Mouse (Mus musculus) left cerebral cortex, adult 9 months (tissue): Measurements from ENCODE around the gene Rgs12.
A peak's percentile ranks its signal among the peaks of the same experiment; 100 is the strongest.

Experiments used
- DNase-seq, 2 experiments: peaks; one replicate each; pipeline ENCODE4 v3.0.0; 2022; ENCODE audit warnings: low spot score in 2 of 2

Rgs12 gene

DNA sequence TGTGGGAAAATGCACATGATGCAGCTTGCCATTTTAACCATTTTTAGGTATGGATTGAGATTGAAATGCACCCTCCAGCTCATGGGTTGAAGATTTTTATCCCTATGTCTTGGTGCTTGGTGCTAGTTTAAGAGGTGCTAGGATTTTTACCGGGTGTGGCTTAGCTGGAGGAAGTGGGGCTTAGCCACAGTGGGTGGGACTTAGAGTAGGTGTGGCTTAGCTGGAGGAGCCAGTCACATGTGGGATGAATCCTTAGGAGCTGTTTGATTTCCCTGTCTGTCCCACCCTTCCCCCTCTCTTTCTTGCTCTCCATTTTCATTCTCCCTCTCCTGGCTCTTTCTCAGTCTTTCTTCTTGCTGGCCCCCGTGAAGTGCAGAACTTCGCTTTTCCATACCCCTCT, 32.5 kb downstream of the Rgs12 start:
- no peak for DNase-seq

DNA sequence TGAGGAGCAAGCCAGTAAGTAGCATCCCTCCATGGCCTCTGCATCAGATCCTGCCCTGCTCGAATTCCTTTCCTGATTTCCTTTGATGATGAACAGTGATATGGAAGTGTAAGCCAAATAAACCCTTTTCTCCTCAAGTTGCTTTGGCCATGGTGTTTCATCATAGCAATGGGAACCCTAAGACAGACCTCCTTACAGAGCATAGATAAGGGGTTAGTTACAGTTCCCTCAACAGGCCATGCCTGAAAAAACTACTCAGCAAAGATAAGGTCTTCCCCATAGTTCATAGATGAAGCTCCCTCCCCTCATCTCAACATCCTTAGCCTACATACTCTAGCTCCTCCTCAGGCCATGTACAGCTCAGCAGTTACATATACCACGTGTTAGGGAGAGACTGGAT, 35.7 kb downstream of the Rgs12 start:
- DNase-seq: no peak

DNA sequence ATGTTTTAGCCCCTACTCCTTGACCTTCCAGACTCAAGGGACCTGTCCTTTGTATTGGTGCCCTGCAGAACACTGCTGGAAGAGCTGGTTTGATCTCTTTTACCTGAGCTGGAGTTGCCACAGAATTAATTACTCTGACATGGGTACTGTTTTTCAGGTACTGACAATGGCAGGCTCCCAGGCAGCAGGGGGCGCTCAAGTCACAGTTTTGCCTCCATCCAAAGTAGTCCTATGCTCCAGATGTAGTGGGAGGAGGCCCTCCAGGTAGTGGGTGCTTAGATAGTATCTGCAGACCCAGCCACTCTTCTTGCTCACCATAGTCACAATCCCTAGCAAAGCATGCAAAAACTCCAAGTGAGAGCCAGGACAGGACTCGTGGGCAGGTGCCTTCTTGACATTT, 36.6 kb downstream of the Rgs12 start:
- peak; percentile 23 to 79 for DNase-seq

DNA sequence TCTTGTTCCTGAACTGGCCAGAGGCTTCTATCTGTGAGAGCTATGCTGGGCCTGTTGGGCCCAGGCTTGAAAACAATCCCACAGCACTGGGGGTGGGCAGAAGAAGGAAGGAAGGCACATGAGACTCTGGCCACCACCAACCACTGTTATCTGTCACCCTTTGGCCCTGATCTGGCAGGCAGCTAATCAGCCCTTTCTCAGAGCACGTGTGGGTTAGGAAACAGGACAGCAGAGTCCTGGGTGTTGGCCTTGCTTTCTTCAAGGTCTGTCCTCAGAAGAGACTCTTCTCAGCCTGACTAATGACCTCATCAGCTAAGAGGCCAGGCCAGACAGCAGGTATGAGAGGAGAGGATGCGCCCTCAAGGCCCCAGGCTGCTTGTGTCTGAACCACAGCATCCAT, 38.2 kb downstream of the Rgs12 start:
- DNase-seq: no peak

DNA sequence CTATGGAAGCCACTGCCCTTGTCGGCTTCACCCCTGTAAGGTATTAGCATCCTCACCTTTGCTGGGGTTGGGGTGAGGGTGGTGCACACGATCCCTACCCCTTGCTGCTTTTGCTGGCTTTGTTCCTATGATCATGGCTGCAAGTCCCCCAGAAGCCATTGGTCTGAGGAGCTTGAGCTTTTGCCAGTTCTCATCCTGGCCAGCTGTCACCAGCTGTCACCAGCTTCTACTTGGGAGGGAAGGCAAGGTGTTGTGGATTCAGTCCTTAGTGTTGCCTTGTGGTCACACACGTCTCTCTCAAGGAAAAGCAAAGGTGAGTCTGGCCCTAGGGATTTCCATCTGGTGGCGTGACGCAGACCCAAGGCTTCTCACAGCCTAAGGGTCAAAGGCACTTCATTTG, 39.4 kb downstream of the Rgs12 start:
- no peak for DNase-seq

DNA sequence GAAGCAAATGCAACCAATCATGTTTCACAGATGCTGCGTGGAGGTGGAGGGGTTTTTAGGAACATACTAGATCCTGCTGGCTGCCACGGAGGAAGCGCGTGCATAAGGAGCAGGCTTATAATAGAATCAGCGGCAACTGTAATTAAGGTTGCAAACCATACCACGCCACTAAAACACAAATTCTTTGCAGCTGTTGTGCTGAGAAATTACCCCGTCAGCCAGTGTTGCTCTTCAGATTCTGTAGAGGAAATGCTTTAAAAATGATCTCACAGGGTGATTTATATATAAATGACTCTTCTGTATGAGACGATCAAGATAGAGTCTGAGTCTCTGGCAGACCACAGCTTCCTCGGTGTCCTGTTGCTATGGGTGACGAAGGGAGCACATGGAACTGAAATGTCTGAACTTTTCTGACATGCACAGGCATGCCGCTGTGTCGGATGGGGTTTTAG, 40.1 kb downstream of the Rgs12 start:
- peak; percentile 62 to 77 for DNase-seq

DNA sequence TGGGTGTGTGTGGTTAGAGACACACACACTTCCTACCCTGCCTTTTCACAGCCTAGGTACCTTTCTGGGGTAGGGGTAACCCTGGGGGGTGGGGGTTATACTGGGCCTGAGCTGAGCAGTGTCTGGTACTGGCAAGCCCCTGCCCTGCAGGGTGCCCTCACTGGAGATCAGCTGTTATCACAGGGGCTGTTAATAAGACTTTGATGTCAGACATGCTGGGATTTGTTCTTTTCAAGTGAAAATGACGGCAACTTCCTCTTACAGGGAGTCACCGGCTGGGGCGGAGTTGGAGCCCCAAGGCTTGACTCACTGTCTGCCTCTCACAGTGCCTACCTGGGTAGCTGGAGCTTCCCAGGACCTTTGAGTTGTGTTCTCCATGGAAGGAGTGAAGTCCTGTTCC, 49.5 kb downstream of the Rgs12 start:
- DNase-seq: no peak

DNA sequence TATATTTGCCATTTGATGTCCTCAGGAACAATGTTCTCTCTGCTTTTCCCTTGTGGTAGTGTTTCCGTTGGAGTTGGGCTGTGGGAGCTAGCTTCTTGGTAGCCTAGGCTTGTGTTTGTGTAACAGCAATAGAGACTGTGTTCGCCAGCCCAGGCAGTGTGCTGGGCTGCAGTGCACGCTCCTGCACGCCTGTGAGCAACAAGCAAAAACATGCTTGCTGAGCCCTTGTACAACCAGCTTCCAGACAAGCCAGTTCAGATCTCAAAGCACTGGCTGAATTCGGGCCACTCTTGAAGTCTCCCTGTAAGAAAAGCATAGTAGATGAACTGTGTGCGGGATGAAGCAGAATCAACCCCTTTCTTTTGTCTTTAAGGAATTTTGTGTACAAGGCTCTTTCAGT, 50.0 kb downstream of the Rgs12 start:
- DNase-seq: no peak

DNA sequence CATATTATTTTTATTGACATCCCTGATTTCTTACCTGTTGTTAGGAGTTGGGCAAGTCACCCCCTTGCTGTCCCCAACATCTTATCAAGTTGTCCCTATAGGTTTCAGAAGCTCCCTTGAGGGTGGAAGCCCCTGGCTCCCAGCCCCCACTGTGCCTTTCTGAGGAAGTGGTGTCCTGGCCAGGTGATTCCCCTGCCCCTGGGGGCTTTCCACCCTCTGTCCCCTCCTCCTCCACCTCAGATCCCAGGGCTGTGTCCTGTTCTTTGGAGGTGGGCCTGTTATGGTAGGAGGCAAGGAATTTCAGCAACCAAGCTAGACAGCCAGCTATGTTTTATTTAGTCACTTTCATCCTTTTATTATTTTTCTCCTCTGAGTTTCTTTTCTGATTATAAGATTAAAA, 51.1 kb downstream of the Rgs12 start:
- DNase-seq: no peak

DNA sequence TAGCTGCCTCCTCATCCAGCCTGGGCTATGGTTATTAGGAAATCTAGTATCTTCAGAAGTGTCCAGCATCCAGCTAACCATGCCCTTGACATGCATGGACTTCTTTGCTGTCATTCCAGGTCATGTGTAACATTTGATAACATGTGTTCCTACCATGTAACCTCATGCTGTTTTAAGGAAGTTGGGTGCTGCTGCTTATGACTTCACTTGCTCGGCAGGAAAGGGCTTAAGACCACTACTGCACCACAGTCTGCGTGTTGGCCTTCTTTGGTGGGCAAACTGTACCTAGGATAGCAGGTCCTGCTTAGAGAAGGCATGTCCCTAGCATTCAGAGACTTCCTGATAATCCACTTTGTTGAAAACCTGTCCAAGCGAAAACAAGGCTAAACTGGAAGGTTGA, 51.9 kb downstream of the Rgs12 start:
- no peak for DNase-seq

DNA sequence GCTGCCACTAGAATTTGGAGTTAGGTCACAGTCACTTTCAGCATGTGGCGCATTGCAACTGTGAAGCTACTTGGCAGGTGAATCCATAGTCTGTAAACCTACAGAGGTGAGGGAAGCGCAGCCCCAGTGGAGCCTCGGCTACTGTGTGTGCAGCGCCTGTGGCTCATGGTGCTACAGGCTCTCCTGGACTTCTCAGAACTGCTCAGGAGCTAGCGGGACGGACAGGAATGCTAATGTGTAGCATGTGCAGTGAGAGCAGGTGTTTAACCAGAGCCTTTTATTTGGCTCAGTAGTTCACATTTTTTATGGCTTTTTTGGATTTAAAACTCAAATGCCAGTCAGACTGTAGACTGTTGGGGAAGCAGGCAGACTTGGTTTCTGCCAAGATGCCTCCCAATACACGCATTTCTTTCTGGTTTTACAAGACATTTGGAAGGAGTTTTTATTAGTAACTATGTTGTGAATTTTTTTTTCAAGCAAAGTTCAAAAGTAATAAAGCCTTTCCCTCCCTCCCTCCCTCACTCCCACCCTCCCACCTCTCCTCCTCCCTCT, 54.4 kb downstream of the Rgs12 start:
- no peak for DNase-seq

DNA sequence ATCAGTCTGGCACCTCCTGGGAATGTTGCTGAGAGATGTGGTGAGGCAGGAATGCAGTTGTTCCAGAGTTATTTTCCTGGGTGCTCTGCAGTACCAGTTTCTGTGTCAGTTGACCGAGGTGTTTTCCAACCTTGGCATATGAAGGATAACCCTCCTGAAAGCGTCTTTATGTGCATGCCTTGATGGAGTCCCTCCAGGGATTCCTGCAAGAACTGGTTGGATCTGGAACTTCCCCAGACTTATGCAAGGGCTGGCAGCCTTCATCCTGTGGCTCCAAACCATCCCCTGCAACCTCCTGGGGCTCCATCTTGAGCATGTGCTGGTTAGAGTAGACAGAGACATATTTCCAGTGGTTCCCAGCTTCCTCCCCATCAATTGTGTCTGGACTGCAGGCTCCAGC, 55.5 kb downstream of the Rgs12 start:
- no peak for DNase-seq

DNA sequence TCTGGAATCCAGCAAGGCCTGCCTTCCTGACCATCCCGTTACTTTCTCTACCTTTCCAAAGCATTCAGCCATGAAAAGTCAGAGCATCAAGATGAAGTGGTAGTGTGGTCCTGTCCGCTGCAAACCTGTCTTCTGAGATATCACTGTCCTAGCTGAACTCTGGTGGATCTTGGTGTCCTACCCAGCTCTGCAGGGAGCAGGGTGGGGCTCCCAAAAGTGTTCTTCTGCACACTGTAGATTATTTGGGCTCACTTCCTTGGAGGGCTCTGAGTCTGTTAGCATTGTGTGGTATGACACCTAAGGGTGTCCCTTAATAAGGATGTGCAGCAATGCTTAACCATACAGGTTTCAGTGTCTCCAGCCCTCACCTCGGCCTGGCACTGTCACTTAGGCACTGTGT, 56.4 kb downstream of the Rgs12 start:
- no peak for DNase-seq

DNA sequence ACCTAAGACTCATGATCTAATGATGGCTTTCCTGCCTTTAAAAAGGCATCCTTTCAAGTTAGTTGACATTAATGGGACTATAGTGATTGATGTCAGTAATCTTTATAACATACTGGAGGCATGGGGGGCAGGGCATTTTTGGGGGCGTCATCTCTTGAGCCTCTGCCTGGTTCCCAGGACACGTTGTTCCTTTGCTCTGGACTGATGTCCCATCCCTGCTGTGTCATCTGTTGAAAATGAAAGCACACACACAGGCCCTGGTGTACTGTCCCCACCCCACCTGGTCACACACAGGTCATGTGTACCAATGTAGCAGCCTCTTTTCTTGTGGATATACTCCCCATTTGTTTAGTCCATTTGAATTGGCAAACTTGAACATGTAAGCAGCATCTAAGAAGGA, 57.4 kb downstream of the Rgs12 start:
- DNase-seq: no peak

DNA sequence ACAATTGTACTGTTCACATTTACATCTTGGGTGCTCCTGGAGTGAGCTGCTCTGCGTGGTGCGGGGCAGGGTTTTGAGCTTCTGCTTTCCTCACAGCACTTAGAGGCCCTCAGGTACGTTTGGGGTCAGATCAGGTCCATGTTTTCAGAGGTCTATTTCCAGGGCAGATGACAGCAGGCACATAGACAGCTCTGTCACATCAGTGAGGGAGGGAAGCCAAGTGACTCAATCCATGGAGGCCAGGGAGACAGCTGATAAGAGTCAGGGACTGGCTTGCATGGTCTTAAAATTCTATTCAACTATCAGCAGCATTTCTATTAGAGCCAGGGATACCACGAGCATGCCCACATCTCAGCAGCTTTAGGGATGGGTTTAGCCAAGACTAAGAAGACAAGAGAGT, 59.9 kb downstream of the Rgs12 start:
- no peak for DNase-seq

DNA sequence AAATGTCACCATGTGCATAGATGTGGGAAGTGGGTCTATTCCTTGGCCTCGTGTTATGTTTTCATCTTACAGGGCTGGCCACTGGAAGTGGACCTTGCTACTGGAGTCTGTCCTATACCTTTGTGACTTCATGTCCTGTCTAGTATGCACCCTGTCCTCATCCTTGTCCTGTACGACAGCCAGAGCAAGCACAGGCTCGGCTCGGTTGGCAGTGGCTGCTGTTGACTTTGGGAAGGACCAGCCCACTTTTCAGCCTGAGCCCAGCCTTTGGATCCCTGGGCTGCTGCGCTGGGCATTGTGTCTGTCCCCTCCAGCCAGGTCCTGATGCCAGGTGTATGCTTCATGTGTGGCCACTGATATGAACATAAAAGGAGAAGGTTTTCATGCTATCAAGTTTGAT, 61.4 kb downstream of the Rgs12 start:
- DNase-seq: no peak

DNA sequence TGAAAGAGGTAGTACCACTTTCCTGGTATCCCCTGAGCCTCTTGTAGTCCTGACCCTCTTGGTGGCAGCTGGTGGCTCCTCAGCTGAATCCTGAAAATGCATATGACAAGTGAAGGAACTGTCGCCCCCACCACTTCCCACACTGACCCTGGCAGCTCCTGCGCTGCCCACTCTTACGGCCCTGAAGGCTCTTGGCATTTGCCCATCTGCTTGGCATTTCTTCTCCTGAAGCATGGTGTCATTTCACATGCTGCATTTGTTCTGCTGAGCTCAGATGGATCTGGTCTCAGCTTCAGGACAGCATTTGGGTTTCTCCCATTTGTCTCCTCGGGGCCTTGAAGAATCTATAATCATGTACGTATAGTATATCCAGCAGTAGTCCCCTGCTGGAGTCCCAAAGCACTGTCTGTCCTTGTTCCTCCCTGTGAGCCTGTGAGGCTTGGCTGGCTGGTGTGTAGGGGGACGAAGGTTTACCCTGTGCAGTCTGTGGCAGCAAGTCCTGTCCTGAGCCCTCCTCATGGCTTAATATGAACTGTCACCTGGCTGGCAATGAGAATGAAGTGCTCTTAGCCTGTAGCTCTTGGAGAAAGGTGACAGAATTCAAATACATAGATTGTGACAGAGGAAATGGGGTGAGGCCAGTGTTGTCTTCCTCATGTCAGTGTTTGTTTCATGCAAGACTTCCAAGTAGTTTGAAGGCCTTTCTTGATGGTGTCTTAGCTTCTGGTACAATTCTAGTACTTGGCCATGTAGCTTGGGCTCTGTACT, 62.1 kb downstream of the Rgs12 start:
- no peak for DNase-seq

DNA sequence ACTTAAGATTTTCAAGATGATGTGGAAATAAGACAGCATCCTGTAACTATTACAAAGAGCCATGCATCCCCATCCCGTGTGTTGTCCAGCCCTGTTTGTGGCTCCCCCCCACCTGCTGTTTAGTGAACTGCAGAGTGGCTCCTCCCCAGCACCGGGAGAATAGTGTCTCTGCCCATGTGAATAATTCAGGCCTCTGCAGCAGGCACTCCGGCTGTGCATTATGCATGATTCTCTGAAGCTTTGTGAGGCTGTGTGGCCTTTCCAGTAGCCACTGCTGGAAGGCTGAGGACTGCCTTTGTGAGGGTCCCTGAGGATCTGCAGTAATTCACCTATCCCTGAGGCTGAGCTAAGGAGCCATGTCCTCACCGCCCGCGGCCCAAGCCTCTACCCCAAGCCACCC, 64.8 kb downstream of the Rgs12 start:
- DNase-seq: no peak

DNA sequence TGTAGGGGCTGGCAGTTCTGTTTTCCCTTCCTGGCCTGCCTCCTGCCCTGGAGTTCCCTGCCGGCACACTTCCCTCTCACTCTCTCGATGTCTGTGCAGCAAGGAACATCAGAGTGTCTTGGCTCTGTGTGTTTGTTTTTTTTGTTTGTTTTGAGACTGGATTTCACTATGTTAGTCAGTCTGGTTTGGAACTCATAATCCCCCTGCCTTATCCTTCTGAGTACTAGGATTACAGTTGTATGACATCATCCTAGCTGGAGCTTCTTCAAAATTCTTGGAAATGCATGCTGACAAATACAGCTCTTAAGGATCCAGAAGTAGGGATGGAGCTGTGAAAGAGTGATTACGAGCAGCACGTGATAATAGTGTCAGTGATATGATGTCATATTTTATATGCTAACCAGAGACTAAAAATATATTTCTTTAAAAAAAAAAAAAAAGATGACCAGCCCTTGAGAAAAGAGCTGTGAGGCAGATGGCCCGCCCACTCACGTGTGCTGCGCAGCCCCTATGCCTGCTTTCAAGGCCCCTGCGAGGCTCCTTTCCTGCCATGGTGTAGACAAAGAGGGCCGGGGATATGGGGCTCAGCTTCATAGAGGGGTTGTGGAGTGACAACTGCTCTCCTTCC, 70.5 kb downstream of the Rgs12 start:
- DNase-seq: peak in 1 of 2 experiments; percentile 43

DNA sequence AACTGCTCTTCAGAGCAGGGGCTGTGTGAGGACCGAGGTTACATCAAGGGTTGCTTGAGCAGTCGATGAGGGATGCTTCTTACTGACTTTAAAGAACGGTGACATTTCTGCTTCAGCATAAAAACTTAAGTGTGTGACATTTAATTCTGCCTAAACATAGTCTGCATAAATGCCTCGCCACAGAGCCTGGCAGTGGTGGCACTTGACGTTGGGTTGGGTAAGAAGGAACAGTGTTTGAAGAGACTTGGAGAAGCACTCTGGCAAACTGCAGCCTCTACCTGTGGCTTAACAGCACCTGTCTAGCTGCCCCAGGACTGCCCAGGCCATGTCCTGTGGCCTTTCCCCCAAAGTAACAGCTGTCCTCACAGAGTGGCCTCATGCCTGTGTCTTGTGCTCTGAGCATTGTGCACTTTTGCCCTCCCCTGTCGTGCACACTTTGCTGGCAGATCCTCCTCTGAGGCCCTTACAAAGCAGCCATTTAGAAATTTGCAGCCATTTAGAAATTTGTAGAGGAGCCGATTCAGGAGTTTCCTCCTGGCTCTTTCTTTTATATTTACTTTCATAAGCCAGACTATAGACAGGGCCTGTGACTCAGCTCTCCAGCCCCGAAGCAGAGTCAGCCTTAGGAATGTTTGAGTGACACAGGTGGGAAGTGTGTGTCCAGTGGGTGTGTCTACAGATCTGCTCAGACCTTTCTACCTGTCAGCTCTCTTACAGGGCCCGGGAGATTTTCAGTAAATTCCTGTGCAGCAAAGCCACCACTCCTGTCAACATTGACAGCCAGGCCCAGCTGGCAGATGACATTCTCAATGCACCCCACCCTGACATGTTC, 71.4 kb downstream of the Rgs12 start:
- peak in 1 of 2 experiments; percentile 34 for DNase-seq

DNA sequence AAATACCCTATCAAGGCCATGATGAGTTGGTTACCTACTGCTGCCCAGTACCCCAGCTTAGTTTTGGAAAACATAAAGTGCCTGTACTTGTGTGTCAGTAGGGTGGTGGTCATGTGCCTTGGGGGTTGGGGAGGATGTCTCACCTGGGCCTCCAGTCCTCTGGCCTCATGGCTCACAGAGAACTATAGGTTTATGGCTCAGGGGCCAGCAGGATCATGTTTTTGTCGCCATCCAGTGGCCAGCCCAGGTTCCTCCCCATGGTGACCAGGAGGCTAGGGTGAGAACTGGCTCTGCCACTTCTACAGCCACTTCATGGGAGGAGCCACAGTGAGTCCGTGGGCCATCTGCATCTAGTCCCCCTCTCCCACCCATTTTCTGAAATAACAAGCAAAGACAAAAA, 75.7 kb downstream of the Rgs12 start:
- DNase-seq: peak in 1 of 2 experiments; percentile 54

DNA sequence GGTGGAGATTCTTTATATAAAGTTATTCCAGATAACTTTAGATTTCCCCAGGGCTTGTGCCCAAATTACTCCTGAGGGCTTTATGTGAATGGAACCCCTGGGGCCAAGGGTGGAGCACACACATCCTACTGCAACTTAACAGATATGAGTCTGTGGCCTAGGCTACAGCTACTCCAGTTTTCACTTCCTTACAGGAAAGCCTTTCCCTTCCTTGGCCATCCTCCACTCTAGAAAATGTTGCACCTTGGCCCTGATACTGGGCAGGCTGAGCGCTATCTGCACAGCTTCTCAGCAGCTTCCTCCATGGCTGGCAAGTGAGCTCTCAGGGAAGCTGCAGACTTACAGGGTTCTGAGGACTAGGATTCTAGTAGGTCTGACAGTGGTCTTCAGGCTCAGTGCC, 80.1 kb downstream of the Rgs12 start:
- DNase-seq: no peak
